Mouse (Mus musculus) heart, postnatal 14 days (tissue): Measurements from ENCODE around the gene Gm5930. TPM values are rescaled to one million over a fixed set of nuclear protein-coding genes. Genes with fewer than 3 reads are reported as not detected.
"Not testable (repeated sequence)": the region's sequence is repeated elsewhere in the genome, so short reads cannot be mapped to it uniquely, and the experiment has no call there.

Experiments
- DNase-seq, 2 experiments: peaks; one replicate each; pipeline ENCODE4 v3.0.0; 2021 to 2022
- intact Hi-C: fragments of 180-260 bp; cut with DNase I; formaldehyde crosslinking; loops from one replicate; pipeline ENCODE4 v1.15.1; 2025
- long read RNA-seq, 2 experiments: library from polyadenylated mRNA; stranded (forward); transcript quantifications; one replicate each; pipeline ENCODE4 v2.0.0; 2021
- total RNA-seq, 2 experiments: library from RNA; stranded (reverse); gene quantifications; 2 replicates each; pipeline ENCODE4 v1.2.3; 2021

Gm5930 gene
- not detected for total RNA-seq
- long read RNA-seq, experiment 1 = 0 reads
- long read RNA-seq, experiment 2 = 0 reads

DNA sequence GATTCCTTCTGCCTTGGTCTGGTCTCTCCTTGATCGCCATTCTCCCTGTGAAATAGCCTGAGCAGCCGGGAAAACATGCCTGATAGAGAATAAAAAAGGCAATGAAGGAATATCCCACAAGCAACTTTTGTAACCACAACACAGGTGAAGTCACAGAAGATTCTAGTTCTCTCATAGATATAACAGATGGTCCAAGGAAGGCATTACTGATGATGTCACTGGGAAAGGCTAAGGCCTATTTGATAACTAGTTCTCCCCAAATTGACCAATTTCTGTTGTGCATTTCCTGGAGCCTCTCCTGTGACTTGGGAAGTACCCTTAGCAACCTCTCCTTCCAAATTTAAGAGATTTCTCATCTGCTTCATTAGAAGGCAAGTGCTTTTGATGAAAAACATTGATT, at the start of gene Gm5930:
Gene Gm5930 (minus strand): TSS at position 101 of the 400 bp plus-strand sequence.
- intact Hi-C loops, DNase-seq: not testable (repeated sequence)

DNA sequence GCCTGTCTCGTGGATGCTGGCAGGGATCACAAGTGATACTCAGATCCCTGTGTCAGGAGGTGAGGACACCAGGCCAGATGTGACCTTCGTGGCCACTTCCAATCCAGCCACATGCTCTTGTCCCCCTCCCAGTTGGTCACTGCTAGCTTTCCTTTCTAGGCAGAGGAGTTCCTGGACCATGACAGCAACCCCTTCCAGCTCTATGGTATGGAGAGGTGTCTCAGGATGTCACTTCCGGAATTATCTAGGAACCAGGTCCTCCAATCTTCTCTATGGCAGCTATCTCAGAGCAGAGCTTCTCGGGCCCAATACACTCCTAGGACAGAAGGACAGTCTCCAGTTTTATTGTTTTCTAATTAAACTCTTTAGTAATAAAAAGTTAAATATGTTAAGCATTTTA, 45.8 kb upstream of the Gm5930 start:
- DNase-seq, intact Hi-C loops: not testable (repeated sequence)

DNA sequence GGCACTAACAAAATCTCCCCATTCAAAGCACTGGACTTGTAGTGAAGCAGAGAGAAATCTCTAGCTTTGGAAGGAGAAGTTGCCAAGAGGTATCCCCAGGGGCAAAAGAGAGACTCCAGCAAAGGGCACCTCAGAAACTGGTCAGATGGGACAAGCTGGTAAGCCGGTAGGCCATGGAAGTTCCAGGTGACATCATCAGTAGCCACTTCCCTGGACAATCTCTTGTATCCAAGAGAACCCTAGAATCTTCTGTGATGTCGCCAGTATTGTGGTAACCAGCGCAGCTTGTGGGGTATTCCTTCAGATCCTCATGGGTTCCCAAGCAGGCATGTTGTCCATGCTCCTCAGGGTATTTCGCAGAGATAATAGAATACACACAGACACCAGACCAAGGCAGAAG, 26.7 kb upstream of the Gm5930 start, which contains the start of gene Gm8229:
Gene Gm8229 (plus strand): TSS at position 301 of the 400 bp plus-strand sequence.
- DNase-seq, intact Hi-C loops: not testable (repeated sequence)

DNA sequence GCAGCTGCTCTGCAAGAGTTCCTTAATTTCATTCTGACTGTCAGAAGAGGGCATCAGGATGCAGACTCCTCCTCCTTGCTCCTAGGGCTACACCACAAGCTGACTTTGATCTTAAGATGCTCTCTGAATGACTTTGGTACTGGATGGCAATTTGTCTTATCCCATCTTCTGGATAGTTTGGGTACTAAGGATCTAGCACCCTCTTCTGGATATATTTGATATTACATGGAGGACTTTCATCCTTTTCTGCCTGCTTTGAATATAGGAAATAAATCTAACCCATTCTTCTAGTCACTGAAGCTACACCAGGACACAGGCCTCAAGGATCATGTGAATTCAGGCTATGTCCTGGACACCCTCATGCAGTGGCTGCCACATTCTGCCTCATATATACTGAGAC, 23.9 kb upstream of the Gm5930 start:
- intact Hi-C loops = not testable (repeated sequence)

DNA sequence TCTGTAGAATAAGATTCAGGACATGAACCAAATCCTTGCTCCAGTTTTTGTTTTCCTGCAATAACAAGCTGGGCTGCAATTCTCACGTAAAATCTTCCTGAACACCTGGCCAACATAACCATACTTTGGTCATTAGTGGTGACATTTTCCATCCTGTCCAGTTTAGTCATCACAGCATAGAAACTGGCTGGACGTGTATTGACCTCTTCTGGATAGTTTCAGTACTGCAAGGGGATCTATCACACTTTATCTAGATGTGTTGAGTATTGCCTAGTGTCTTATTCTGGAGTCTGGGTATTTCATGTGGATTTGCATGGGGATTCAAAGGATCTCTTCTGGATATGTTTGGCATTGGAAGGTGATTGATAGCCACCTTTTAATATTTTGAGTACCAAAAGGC, 23.0 kb upstream of the Gm5930 start:
- DNase-seq, intact Hi-C loops: not testable (repeated sequence)

More for the DNA sequence above, 23.9 kb upstream of the Gm5930 start:
- not testable (repeated sequence) for DNase-seq

DNA sequence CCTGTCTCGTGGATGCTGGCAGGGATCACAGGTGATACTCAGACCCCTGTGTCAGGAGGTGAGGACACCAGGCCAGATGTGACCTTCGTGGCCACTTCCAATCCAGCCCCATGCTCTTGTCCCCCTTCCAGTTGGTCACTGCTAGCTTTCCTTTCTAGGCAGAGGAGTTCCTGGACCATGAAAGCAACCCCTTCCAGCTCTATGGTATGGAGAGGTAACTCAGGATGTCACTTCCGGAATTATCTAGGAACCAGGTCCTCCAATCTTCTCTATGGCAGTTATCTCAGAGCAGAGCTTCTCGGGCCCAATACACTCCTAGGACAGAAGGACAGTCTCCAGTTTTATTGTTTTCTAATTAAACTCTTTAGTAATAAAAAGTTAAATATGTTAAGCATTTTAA, 26.3 kb downstream of the Gm5930 start:
- intact Hi-C loops, DNase-seq: not testable (repeated sequence)

DNA sequence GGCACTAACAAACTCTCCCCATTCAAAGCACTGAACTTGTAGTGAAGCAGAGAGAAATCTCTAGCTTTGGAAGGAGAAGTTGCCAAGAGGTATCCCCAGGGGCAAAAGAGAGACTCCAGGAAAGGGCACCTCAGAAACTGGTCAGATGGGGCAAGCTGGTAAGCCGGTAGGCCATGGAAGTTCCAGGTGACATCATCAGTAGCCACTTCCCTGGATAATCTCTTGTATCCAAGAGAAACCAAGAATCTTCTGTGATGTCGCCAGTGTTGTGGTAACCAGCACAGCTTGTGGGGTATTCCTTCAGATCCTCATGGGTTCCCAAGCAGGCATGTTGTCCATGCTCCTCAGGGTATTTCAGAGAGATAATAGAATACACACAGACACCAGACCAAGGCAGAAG, 53.1 kb downstream of the Gm5930 start, which contains the start of gene Gm8220:
Gene Gm8220 (plus strand): TSS at position 301 of the 400 bp plus-strand sequence.
- intact Hi-C loops = not testable (repeated sequence)

More for the DNA sequence above, 53.1 kb downstream of the Gm5930 start, which contains the start of gene Gm8220:
- not testable (repeated sequence) for DNase-seq

Other genes starting within 250 kb of the Gm5930 start
- gene Ear2, start 235.9 kb downstream of the Gm5930 start, total RNA-seq = 1 to 10 TPM in 1 of 2 experiments, under 1 TPM in 1; 0.63 to 1.2 TPM
- not detected for gene Gm3327, start 214.7 kb downstream of the Gm5930 start, total RNA-seq
- gene Gm8212, start 140.9 kb downstream of the Gm5930 start, total RNA-seq = not detected
- not detected for gene 4930503E14Rik, start 125.3 kb downstream of the Gm5930 start, total RNA-seq
- not detected for gene Gm8220, start 53.0 kb downstream of the Gm5930 start, total RNA-seq
- gene Gm8229, start 26.8 kb upstream of the Gm5930 start, total RNA-seq = not detected
- gene Gm3371, start 72.1 kb upstream of the Gm5930 start, total RNA-seq = not detected
- not detected for gene Gm8232, start 95.1 kb upstream of the Gm5930 start, total RNA-seq
- not detected for gene BC061237, start 153.9 kb upstream of the Gm5930 start, total RNA-seq
- not detected for gene Gm17093, start 179.7 kb upstream of the Gm5930 start, total RNA-seq
- gene Gm8247, start 244.6 kb upstream of the Gm5930 start, total RNA-seq = not detected